Mouse (Mus musculus) activated CD4-positive, CD25-positive, alpha-beta regulatory T cell, adult 4 months (primary cell): ENCODE results near the gene Zscan20. TPM values are rescaled to one million over a fixed set of nuclear protein-coding genes. Genes with fewer than 3 reads are reported as not detected.

Source experiments
- ATAC-seq: one replicate; pipeline ENCODE4 v1.8.0; 2017
- polyA plus RNA-seq, 2 experiments: library from polyadenylated mRNA; unstranded; fragments of 100-300 nt; shearing (Covaris generic); gene quantifications; one replicate each; pipeline ENCODE4 v1.2.1; 2017

Gene Zscan20
- 1 to 10 TPM; 1.4 to 4.3 TPM for polyA plus RNA-seq

GRCm38 (mm10) chr4:128609925-128610402 lies at the start of gene Zscan20:
Gene Zscan20 (minus strand): TSS chr4:128610098.
- peak; percentile 99 for ATAC-seq

- ATAC-seq = no peak
Measured at GRCm38 (mm10) chr4:128655446-128655845, 45.5 kb upstream of the Zscan20 start.

GRCm38 (mm10) chr4:128654505-128655381 lies 44.8 kb upstream of the Zscan20 start, which contains the start of gene Phc2:
Gene Phc2 (plus strand): TSS chr4:128654702.
- ATAC-seq = peak; percentile 95

GRCm38 (mm10) chr4:128652584-128653298 lies 42.8 kb upstream of the Zscan20 start:
- ATAC-seq = no peak

- ATAC-seq = no peak
Measured at GRCm38 (mm10) chr4:128651530-128651929, 41.6 kb upstream of the Zscan20 start.

- no peak for ATAC-seq
Measured at GRCm38 (mm10) chr4:128648567-128649255, 38.8 kb upstream of the Zscan20 start.

- no peak for ATAC-seq
Measured at GRCm38 (mm10) chr4:128646762-128647161, 36.9 kb upstream of the Zscan20 start.

- no peak for ATAC-seq
Measured at GRCm38 (mm10) chr4:128645896-128646295, 36.0 kb upstream of the Zscan20 start.

GRCm38 (mm10) chr4:128641766-128642717 lies 32.1 kb upstream of the Zscan20 start:
- ATAC-seq = no peak

- no peak for ATAC-seq
Measured at GRCm38 (mm10) chr4:128638265-128638923, 28.5 kb upstream of the Zscan20 start.

- no peak for ATAC-seq
Measured at GRCm38 (mm10) chr4:128637250-128637649, 27.4 kb upstream of the Zscan20 start.

GRCm38 (mm10) chr4:128635894-128636585 lies 26.1 kb upstream of the Zscan20 start:
- no peak for ATAC-seq

GRCm38 (mm10) chr4:128635451-128635850 lies 25.6 kb upstream of the Zscan20 start:
- ATAC-seq = no peak

- no peak for ATAC-seq
Measured at GRCm38 (mm10) chr4:128621109-128621508, 11.2 kb upstream of the Zscan20 start.

- no peak for ATAC-seq
Measured at GRCm38 (mm10) chr4:128620572-128620971, 10.7 kb upstream of the Zscan20 start.

GRCm38 (mm10) chr4:128618963-128619362 lies 9.1 kb upstream of the Zscan20 start:
- no peak for ATAC-seq

- peak; percentile 55 for ATAC-seq
Measured at GRCm38 (mm10) chr4:128618246-128618911, 8.5 kb upstream of the Zscan20 start, which contains the start of gene Tlr12. Gene Tlr12 (minus strand): TSS chr4:128618619.

- ATAC-seq = peak; percentile 30
Measured at GRCm38 (mm10) chr4:128617363-128618120, 7.6 kb upstream of the Zscan20 start.

GRCm38 (mm10) chr4:128615761-128616160 lies 5.9 kb upstream of the Zscan20 start:
- no peak for ATAC-seq
